24 mouse cellular contexts compared by ENCODE assay signal in the genomic region with DNA sequence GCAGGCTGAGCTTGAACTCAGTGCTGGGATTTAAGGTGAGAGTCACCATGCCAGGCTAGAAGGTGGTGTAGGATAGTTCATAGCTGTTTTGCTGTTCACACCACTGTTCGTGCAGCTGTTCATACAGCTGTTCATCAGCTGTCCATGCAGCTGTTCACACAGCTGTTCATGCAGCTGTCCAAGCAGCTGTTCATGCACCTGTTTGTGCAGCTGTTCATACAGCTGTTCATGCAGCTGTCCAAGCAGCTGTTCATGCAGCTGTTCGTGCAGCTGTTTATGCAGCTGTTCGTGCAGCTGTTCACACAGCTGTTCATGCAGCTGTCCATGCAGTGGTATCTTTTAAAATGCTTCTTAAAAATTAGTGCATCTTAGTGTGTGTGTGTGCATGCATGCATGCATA. TPM values are rescaled to one million over a fixed set of nuclear protein-coding genes. Genes with fewer than 3 reads are reported as not detected.
"Had no signal": no experiment of that assay in that cellular context is flagged by ENCODE, and none has a peak within 500 bp of the region (broad histone marks: within the 10 kb centered on the region; RNA-seq: fewer than 3 reads in every experiment).

No protein-coding gene starts in this region.

- DNase-seq: kidney, adult 2 months; kidney, postnatal 10 days; kidney, postnatal 36 days; layer of hippocampus, postnatal 36 days; liver; lung, adult 2 months; lung, postnatal 10 days; lung, postnatal 36 days; midbrain, embryonic 14.5 days; retina, postnatal 1 day; thymus, adult 18-20 months; thymus, postnatal 25 days had no signal

- H3K27ac ChIP-seq: kidney, embryonic 15.5 days; left cerebral cortex, adult 2 months; limb, embryonic 13.5 days; liver, embryonic 12.5 days; liver, embryonic 15.5 days; neural tube, embryonic 13.5 days had no signal

- H3K36me3 ChIP-seq: kidney, embryonic 15.5 days; limb, embryonic 13.5 days; liver, embryonic 12.5 days; liver, embryonic 15.5 days; neural tube, embryonic 13.5 days had no signal

- H3K9me3 ChIP-seq: kidney, embryonic 15.5 days; limb, embryonic 13.5 days; liver, embryonic 12.5 days; liver, embryonic 15.5 days; megakaryocyte, embryonic 14.5 days; neural tube, embryonic 13.5 days had no signal

- ATAC-seq: intestine, postnatal 0 days; liver, embryonic 12.5 days had no signal

- H3K4me2 ChIP-seq: kidney, embryonic 15.5 days; limb, embryonic 13.5 days; liver, embryonic 12.5 days; liver, embryonic 15.5 days; midbrain, embryonic 11.5 days; neural tube, embryonic 13.5 days had no signal

- H3K4me3 ChIP-seq: kidney, embryonic 15.5 days; left cerebral cortex, adult 2 months; limb, embryonic 13.5 days; liver, embryonic 12.5 days; liver, embryonic 15.5 days; megakaryocyte, embryonic 14.5 days; neural tube, embryonic 13.5 days had no signal

- H3K9ac ChIP-seq: kidney, embryonic 15.5 days; limb, embryonic 13.5 days; liver, embryonic 12.5 days; liver, embryonic 15.5 days; neural tube, embryonic 13.5 days had no signal

RNA-seq across cellular contexts. Expression of gene Tulp1, which starts 23.5 kb away (rescaled TPM):
- total RNA-seq: layer of hippocampus, postnatal 36 days; left cerebral cortex, adult 2 months; left cerebral cortex, postnatal 10 days; left cerebral cortex, postnatal 36 days; neutrophil, adult 5-6 weeks had no signal

RNA-seq across cellular contexts. Expression of gene Tead3, which starts 37.9 kb away (rescaled TPM):
- total RNA-seq: neutrophil, adult 5-6 weeks had no signal
